Mouse (Mus musculus) left cerebral cortex, adult 2 months (tissue): Measurements from ENCODE around the gene Clic6. TPM values are rescaled to one million over a fixed set of nuclear protein-coding genes. Genes with fewer than 3 reads are reported as not detected.

Experiments
- DNase-seq, 2 experiments: peaks; one replicate each; pipeline ENCODE4 v3.0.0; 2021 to 2022; ENCODE audit warnings: low spot score in 2 of 2, mixed read lengths in 1 of 2; ENCODE audit errors: extremely low spot score in 1 of 2
- H3K27ac ChIP-seq: fragments of 200-600 bp; 2 replicates; pipeline ENCODE4 v1.8.1; 2022
- H3K4me3 ChIP-seq: fragments of 200-600 bp; 2 replicates; pipeline ENCODE4 v1.8.1; 2022
- CTCF ChIP-seq: fragments of 200-600 bp; IDR thresholded peaks from 2 replicates; pipeline ENCODE4 v1.8.1; 2022; ENCODE audit warnings: antibody characterized with exemption, mild to moderate bottlenecking, moderate library complexity
- intact Hi-C: fragments of 180-260 bp; cut with DNase I; formaldehyde crosslinking; loops from one replicate; pipeline ENCODE4 v1.15.1; 2025
- total RNA-seq, 2 experiments: library from RNA; stranded (reverse); gene quantifications; 2 replicates each; pipeline ENCODE4 v1.2.3; 2021

Gene Clic6
- total RNA-seq, 2 experiments from 2014 or later: 1.7 to 2.6 TPM

DNA sequence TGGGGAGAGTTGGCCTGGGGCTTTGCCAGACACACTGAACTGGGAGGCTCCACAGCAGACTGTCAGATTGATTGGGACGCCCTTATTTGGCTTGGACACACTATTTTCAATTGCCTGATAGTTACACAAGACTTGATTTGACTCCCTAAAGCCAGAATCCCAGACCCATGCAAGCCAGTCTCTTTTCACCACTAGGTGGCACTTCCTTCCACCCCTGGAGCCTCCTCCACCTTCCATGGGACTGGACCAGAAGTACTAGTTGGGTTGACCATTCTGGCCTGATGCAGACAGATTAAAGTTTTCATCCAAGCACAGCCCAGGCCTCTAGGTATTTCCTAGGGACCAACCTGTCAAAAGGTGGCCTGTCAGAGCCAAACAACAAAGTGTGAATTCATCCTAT, 58.7 kb downstream of the Clic6 start:
- TF ChIP-seq CTCF: peak; percentile 70
- Histone ChIP-seq H3K4me3 (no peak overlapping the region), H3K27ac (no peak overlapping the region)
- DNase-seq: no peak
- intact Hi-C loops: no loop called here

- no peak for DNase-seq
- Histone ChIP-seq H3K4me3 (no peak overlapping the region), H3K27ac (no peak overlapping the region)
- intact Hi-C loops: no loop called here
- no peak for TF ChIP-seq CTCF
Measured at GRCm38 (mm10) chr16:92548651-92549050, 63.1 kb downstream of the Clic6 start.

DNA sequence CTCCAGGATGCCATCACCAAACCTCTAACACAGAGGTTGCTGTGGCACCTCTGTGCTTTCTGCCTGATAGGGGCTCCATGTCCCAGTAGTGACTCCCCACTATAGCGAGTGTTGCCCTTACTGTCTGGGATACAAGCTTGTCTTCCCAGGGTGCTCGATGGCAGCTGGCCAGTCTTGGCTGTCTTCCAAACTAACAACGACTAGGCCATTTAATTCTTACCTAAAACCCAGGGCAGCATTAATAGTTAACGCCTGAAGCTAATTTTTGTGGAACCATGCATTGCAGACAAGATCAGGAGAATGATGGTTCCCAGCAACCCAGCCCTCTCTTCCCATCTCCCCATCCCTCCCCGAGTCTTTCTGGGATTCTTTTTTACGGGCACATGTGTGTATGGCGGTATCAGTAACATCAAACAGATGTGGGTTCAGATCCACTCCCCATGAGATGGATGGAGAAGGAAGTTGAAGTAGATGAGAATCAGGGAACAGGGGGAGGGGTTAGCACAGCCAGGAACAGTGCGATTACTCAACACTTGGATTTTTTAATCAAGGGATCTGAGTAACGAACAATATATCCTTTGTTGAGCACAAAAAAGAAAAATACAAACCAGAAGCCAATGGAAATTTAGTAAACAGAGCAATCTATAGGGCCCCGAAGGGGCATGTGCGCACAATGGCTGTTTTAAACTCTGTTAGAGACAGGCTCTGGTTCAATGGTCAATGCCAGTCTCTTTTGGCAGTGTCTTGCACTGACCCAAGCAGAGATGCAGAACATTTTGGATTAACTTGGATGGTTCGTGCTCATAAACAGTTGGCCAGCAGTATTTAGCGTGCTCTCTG, 66.0 kb downstream of the Clic6 start:
- TF ChIP-seq CTCF: no peak
- intact Hi-C loops: no loop called here
- DNase-seq: no peak
- no peak overlapping the region for H3K27ac ChIP-seq
- no peak overlapping the region for H3K4me3 ChIP-seq

DNA sequence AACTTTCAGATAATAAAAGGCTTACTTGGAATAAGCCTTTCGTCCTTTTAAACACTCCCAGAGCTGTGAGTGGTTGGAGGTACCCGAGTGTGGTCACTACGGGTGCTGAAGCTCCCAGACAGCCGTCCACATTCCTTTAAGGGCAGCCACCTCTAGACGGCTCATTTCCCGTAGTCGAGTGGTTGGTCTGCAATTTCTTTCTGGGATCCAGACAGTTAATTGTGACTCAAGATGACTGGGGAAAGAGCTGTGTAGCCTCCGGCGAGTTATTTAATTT, 66.5 kb downstream of the Clic6 start:
- TF ChIP-seq CTCF: no peak
- H3K4me3 ChIP-seq: no peak overlapping the region
- H3K27ac ChIP-seq: no peak overlapping the region
- no peak for DNase-seq
- intact Hi-C loops: no loop called here

GRCm38 (mm10) chr16:92552858-92553257, 67.3 kb downstream of the Clic6 start:
- intact Hi-C loops: no loop called here
- no peak overlapping the region for H3K27ac ChIP-seq
- no peak for DNase-seq
- H3K4me3 ChIP-seq: no peak overlapping the region
- no peak for TF ChIP-seq CTCF

DNA sequence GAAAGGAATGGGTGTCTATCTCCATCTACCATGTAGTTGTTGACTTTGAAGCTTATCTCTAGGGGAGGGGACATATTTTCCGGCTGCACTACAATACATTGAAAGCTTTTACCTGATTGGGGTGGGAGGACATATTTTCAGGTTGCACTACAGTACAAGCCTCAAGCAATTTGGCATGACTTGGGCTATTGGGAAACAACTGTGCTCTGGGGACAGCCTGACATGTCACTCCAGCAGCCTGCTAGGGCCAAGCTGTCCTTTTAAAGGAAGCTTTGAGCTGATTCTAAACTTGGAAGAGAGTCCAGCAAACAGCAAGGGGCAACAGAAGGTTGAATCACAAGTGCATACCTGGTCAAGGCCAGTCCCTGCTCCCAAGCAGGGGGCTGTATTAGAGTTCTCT, 69.5 kb downstream of the Clic6 start:
- H3K4me3 ChIP-seq: no peak overlapping the region
- intact Hi-C loops: no loop called here

DNA sequence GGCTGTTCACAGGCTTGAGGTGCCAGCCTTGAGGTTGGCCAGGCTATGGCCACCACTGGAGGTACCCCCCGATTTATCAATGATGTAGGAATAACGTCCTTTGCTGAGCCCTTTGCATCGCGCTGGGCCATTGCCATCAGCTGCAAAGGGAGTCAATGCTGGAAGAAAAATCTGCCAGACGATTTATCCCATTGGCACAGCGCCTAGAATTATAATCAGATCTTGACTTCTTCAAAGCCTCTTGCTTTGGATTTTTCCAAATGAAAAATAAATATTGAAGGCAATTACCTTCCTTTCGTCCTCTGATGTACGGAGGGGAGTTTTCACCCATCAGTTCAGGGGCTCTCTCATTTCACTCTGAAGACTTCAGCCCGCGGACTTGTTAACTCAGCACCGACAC, 79.8 kb downstream of the Clic6 start:
- no peak for TF ChIP-seq CTCF
- DNase-seq: no peak
- intact Hi-C loops: loop anchor here (1.0 to 10.0 kb wide), 5 partner anchors 133 to 977 kb away; no protein-coding TSS in a partner anchor
- Histone ChIP-seq H3K4me3 (peak overlapping the region; percentile 42), H3K27ac (no peak overlapping the region)

More for the DNA sequence above, 69.5 kb downstream of the Clic6 start:
- no peak for TF ChIP-seq CTCF
- no peak for DNase-seq
- no peak overlapping the region for H3K27ac ChIP-seq

- H3K4me3 ChIP-seq: peak overlapping the region; percentile 42
- intact Hi-C loops: loop anchor here (1.0 to 10.0 kb wide), 5 partner anchors 133 to 977 kb away; no protein-coding TSS in a partner anchor
- peak; percentile 79 to 90 for DNase-seq
- TF ChIP-seq CTCF: peak; percentile 94
- H3K27ac ChIP-seq: no peak overlapping the region
Measured at GRCm38 (mm10) chr16:92565708-92566107, 80.2 kb downstream of the Clic6 start.

DNA sequence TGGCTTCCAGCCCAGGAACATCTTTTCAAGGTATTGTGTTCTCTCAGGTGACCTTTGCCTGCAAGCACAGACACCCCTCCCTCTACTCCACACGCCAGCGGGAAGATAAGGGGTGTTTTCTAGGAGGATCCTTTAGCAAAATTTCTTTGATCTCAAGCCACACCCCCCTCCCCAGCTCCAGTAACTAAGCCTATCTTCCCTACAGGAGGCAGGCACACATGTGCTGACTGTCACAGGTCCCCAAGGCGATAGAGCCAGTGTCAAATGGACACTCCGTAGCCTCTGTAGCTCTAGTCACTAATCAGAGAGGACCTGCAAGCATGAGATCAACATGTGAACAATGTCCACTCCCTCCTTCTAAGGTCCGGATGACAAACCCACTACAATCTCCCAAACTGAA, 80.6 kb downstream of the Clic6 start:
- intact Hi-C loops: loop anchor here (5.0 to 10.0 kb wide), 2 partner anchors 579 to 976 kb away; no protein-coding TSS in a partner anchor
- no peak for TF ChIP-seq CTCF
- no peak overlapping the region for H3K27ac ChIP-seq
- DNase-seq: no peak
- H3K4me3 ChIP-seq: no peak overlapping the region

DNA sequence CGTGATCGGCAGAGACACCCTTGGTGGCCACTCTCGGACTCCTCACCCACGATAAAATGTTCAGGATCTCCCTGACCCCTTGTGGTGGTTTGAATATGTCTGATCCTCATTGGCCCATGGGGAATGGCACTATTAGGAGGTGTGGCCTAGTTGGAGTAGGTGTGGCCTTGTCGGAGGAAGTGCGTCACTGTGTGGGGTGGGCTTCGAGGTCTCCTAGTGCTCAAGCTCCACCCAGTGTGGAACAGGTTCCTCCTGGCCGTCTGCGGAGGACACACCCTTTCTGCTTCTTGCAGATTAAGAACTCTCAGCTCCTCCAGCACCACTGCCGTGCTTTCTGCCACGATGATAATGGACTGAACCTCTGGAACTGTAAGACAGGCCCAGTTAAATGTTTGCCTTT, 85.7 kb downstream of the Clic6 start:
- intact Hi-C loops: no loop called here
- Histone ChIP-seq H3K4me3 (no peak overlapping the region), H3K27ac (no peak overlapping the region)
- DNase-seq: no peak
- no peak for TF ChIP-seq CTCF

GRCm38 (mm10) chr16:92573193-92573592, 87.7 kb downstream of the Clic6 start:
- TF ChIP-seq CTCF: no peak
- Histone ChIP-seq H3K4me3 (no peak overlapping the region), H3K27ac (no peak overlapping the region)
- no peak for DNase-seq
- intact Hi-C loops: no loop called here

DNA sequence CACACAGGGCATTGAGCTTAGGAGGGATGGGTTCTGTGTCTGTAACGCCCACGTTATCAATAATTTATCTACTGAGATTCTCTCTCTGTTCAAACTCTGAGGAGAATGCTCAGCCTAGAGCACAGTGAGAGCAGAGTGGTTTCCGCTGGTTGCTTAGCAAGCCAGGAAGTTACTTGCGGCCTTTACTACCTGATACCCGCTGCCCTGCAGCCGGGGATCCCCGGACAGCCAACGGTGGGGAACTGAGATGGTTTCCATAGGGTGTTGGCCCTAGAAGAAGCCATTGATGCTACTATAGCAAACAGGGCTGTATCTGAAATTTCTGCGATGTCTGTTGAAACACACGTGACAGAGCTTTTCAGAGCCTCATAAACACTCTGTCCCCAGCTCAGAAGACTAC, 90.3 kb downstream of the Clic6 start:
- Histone ChIP-seq H3K27ac (no peak overlapping the region), H3K4me3 (no peak overlapping the region)
- DNase-seq: no peak
- TF ChIP-seq CTCF: no peak
- intact Hi-C loops: no loop called here

GRCm38 (mm10) chr16:92577381-92577780, 91.8 kb downstream of the Clic6 start:
- intact Hi-C loops: no loop called here
- no peak overlapping the region for H3K27ac ChIP-seq
- TF ChIP-seq CTCF: no peak
- H3K4me3 ChIP-seq: no peak overlapping the region
- no peak for DNase-seq
